Mouse (Mus musculus): ENCODE data around the gene Folr2. TPM values are rescaled to one million over a fixed set of nuclear protein-coding genes. Genes with fewer than 3 reads are reported as not detected.

The Folr2 gene
- total RNA-seq, 1 experiment from 2014 or later, result not detected

DNA sequence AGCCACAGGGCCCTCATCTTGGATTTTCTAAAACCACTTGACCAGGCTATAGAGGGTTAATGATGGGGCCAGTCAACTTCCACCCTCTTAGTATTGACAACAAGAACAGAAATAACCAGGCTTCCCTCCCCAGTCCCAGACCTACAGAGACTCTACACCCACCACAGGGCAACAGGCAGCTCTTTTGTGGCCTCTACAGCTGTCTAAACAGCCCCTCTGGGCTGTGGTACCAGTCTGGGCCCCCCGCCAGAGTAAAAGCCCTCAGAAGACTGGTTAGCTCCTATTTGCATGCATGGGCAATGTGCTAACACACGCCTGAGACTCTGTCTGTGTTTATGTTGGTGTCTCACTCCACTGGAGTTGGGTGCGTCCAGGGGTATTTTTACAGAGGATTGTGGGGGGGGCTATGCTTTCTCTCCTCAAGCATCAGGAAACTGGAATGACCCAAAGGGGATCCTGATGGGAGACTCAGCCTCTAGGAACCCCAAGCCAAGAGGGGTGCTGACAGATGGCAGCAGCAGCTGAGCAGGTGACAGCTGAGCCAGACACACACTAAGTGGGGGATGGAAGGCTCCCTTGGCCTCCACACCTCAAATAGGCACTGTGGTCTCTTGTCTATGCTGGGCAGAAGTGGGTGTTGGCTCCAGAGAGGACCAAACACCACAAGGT lies 22.9 kb downstream of the Folr2 start:
- ATAC-seq (ENCODE audit: extremely low read depth, insufficient number of reproducible peaks, low FRiP score, poor library complexity, severe bottlenecking), result no peak

DNA sequence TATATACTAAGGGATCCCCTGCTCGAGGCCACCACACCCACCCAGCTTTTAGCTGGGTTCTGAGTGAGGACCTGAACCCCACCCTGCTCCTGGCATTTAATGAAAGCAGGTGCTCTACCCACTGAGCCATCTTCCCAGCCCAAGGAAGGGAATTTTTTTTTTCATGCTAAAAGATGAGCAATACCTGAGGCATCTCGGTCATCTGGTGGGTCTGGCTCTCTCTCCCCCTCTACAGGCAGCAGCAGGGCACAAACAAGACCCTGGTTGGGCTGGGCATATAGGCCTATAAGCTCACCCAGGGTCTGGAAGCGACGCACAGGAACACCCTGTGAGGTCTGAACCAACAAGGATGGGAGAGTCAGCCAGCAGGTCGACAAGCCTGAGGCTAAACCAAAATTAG lies 23.6 kb downstream of the Folr2 start:
- no peak for ATAC-seq (ENCODE audit: extremely low read depth, insufficient number of reproducible peaks, low FRiP score, poor library complexity, severe bottlenecking)

DNA sequence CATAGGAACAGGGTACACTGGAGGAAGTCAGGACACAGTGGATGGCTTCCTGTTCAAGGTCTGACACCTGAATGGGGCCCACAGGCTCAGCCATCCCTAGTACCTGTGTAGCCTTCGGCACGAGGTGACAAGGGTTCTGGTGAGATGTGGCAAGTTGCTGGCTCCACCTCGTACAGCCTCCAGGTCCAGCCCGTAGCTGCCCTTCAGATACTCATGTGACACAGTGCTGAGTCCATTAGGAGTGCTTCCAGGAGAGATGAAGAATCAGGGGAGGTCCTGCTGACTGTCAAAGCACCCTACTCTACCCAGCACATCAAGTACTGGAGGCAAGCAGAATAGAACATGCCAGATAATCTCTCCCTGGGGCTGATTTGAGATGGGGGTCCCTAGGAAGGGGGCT lies 24.6 kb downstream of the Folr2 start:
- ATAC-seq (ENCODE audit: extremely low read depth, insufficient number of reproducible peaks, low FRiP score, poor library complexity, severe bottlenecking), result no peak

GRCm38 (mm10) chr7:101831437-101831836 lies 25.6 kb downstream of the Folr2 start:
- no peak for ATAC-seq (ENCODE audit: extremely low read depth, insufficient number of reproducible peaks, low FRiP score, poor library complexity, severe bottlenecking)

GRCm38 (mm10) chr7:101830373-101830772 lies 26.6 kb downstream of the Folr2 start:
- no peak for ATAC-seq (ENCODE audit: extremely low read depth, insufficient number of reproducible peaks, low FRiP score, poor library complexity, severe bottlenecking)

GRCm38 (mm10) chr7:101823758-101824630 lies 33.0 kb downstream of the Folr2 start:
- ATAC-seq (ENCODE audit: extremely low read depth, insufficient number of reproducible peaks, low FRiP score, poor library complexity, severe bottlenecking), result no peak

DNA sequence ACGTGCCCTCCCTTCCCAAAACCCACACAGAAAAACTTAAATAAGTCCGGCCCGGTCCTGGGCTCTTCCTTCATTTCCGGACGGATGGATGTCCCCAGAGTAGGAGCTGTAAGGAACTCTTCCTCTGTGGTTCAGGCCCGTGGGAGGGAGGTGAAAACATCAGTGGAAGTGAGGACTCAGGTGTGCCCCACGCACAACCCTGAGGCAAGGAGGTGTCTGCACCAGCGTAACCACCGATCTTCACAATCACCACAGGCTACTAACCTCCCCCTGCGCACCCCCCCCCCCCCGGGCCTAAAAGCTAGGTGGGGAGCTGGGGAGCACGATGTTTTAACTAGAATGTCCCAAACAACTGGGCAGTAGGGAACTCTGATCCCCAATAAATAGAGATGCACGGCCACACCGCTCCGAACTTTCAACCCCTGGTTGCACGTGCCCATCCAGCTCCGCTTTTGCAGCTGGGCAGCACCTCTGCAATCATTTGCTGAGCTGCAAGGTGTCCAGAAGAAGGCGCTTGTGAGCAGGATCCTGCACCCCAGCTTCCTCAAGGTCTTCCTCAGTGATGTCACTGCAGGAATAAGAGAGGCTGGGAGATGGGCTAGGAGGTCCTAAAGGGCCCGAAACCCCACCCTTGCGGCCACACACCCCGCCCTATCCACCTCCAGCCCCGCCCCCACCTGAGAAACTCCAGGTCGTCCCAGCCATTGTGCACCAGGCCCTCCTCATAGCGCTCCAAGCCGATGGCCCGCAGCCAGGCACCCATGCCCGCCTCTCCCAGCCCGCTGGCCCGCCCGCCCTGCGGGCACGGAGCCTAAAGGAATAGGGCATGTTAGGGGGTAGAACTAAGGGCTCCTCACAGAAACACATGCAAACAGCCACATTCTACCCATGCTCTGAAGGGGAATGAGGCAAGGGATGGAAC lies 33.9 kb downstream of the Folr2 start:
- ATAC-seq (ENCODE audit: extremely low read depth, insufficient number of reproducible peaks, low FRiP score, poor library complexity, severe bottlenecking), result no peak

DNA sequence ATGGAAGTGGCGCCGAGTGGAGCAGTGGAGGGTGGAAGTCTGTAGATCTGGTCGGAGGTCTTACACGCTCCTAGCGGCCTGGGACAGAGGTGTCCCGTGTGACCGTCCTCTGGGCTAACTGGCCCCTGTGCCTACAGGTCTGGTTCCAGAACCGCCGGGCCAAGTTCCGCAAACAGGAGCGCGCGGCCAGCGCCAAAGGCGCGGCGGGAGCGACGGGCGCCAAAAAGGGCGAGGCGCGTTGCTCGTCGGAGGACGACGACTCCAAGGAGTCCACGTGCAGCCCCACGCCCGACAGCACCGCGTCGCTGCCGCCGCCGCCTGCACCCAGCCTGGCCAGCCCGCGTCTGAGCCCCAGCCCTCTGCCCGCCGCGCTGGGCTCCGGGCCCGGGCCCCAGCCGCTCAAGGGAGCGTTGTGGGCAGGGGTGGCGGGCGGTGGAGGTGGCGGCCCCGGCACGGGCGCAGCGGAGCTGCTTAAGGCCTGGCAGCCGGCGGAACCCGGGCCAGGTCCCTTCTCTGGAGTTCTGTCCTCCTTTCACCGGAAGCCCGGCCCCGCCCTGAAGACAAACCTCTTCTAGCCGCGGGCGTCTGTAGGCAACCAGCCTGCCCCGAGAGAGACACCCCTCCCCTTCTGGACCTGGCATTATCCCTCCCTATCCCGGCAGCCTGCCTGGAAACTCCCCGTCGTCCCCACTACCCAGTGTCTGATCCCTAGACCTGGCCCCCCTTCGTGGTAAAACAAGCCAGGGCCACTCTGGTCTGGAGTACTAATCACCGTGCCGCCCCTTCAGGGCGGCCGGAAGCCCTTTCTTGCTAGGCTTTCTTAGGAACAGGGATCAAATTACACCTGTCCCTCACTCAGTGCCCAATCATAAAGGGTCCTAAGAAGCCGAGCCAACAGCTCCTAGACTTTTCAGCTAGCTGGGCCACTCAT lies 35.2 kb downstream of the Folr2 start:
- no peak for ATAC-seq (ENCODE audit: extremely low read depth, insufficient number of reproducible peaks, low FRiP score, poor library complexity, severe bottlenecking)

- no peak for ATAC-seq (ENCODE audit: extremely low read depth, insufficient number of reproducible peaks, low FRiP score, poor library complexity, severe bottlenecking)
Measured at GRCm38 (mm10) chr7:101820295-101821030, 36.5 kb downstream of the Folr2 start.

DNA sequence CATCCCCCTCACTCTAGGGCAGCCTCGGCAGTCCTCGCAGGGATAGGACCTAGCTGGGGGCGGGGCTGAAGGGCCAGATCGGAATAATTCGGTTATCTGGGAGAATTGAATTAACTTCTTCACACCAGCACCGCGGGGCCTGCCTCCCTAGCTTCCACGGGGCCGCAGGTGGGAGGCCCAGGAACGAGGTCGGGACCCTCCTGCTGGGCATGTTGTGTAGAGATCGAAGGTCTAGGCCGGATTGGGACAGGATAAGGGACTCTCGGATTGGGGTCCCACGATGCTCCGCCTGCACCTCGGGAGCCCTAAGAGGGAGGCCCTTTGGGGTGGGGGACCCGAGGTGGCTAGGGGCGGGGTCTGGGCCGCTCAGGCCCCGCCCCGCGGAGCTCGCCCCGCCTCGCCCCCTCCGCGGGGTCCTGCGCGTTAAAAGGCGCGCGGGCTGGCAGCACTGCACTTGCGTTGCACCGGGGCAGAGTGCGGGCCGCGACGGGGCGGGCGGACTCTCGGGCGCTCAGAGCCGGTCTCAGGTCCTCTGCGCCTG lies 39.1 kb downstream of the Folr2 start, which contains the start of gene Phox2a:
TSS of gene Phox2a (plus strand) at position 453 of the 541 bp plus-strand sequence.
- ATAC-seq (ENCODE audit: extremely low read depth, insufficient number of reproducible peaks, low FRiP score, poor library complexity, severe bottlenecking), result no peak

Other genes starting within 250 kb of the Folr2 start
- 7.7 and 9.2 TPM in 2 replicates for gene Clpb, start 193.6 kb downstream of the Folr2 start, total RNA-seq (2017)
- not detected in 2 replicates for gene Phox2a, start 38.9 kb downstream of the Folr2 start, total RNA-seq (2017)
- gene Inppl1, start 19.0 kb downstream of the Folr2 start, total RNA-seq (2017), result 5.7 and 10.4 TPM in 2 replicates
- gene Anapc15, start 6.5 kb upstream of the Folr2 start, total RNA-seq (2017), result 45.1 and 48.4 TPM in 2 replicates
- gene Folr1, start 13.6 kb upstream of the Folr2 start, total RNA-seq (2017), result 1.0 TPM in 1 of 2 replicates, not detected in the other
- gene Lamtor1, start 48.7 kb upstream of the Folr2 start, total RNA-seq (2017), result 65.2 and 77.1 TPM in 2 replicates
- gene Tomt, start 49.2 kb upstream of the Folr2 start, total RNA-seq (2017), result 0.49 TPM in 1 of 2 replicates, not detected in the other
- gene Lrrc51, start 76.7 kb upstream of the Folr2 start, total RNA-seq (2017), result 0.93 and 3.2 TPM in 2 replicates
- 225 and 227 TPM in 2 replicates for gene Numa1, start 76.9 kb upstream of the Folr2 start, total RNA-seq (2017)
- 12.2 and 13.6 TPM in 2 replicates for gene Il18bp, start 161.5 kb upstream of the Folr2 start, total RNA-seq (2017)
- gene Rnf121, start 208.3 kb upstream of the Folr2 start, total RNA-seq (2017), result 15.0 and 15.8 TPM in 2 replicates
- gene Xndc1, start 208.3 kb upstream of the Folr2 start, total RNA-seq (2017), result 35.2 and 40.2 TPM in 2 replicates
- gene Xntrpc, start 208.5 kb upstream of the Folr2 start, total RNA-seq (2017), result 0.47 and 3.4 TPM in 2 replicates
- gene Trpc2, start 225.9 kb upstream of the Folr2 start, total RNA-seq (2017), result 0.49 and 2.0 TPM in 2 replicates
- not detected in 2 replicates for gene Art1, start 244.5 kb upstream of the Folr2 start, total RNA-seq (2017)

All from neutrophil, adult 5-6 weeks (primary cell).